Mouse (Mus musculus) liver, embryonic 16.5 days (tissue): ENCODE data around the gene Lamtor1. TPM values are rescaled to one million over a fixed set of nuclear protein-coding genes. Genes with fewer than 3 reads are reported as not detected.
A peak's percentile ranks its signal among the peaks of the same experiment; 100 is the strongest.
"Not testable (repeated sequence)": the region's sequence is repeated elsewhere in the genome, so short reads cannot be mapped to it uniquely, and the experiment has no call there.

Experiments used
- ATAC-seq: fragments of 200-750 bp; cut with Nextera tagmentation; 2 replicates; pipeline ENCODE4 v1.8.0; 2017; ENCODE audit warnings: low read depth, mild to moderate bottlenecking, moderate number of reproducible peaks, moderate library complexity
- H3K27ac ChIP-seq: fragments of 300-500 bp; sonication (generic); 2 replicates; pipeline ENCODE4 v1.5.1; 2014; ENCODE audit warnings: mild to moderate bottlenecking, low read length
- H3K27me3 ChIP-seq: fragments of 300-500 bp; sonication (generic); 2 replicates; pipeline ENCODE4 v1.6.1; 2014; ENCODE audit warnings: low read depth, low read length, mixed read lengths; ENCODE audit not compliant: control insufficient read depth, insufficient read depth
- H3K36me3 ChIP-seq: fragments of 300-500 bp; sonication (generic); 2 replicates; pipeline ENCODE4 v1.6.1; 2014; ENCODE audit warnings: mild to moderate bottlenecking; ENCODE audit not compliant: control insufficient read depth, insufficient read depth
- H3K4me1 ChIP-seq: fragments of 300-500 bp; sonication (generic); 2 replicates; pipeline ENCODE4 v1.6.1; 2014; ENCODE audit warnings: low read depth, low read length, mixed read lengths; ENCODE audit not compliant: control insufficient read depth
- H3K4me2 ChIP-seq: fragments of 300-500 bp; sonication (generic); 2 replicates; pipeline ENCODE4 v1.6.1; 2014; ENCODE audit warnings: low read depth, low read length, mixed read lengths
- H3K4me3 ChIP-seq: fragments of 300-500 bp; sonication (generic); 2 replicates; pipeline ENCODE4 v1.5.1; 2014; ENCODE audit warnings: low read depth, mild to moderate bottlenecking, low read length
- H3K9ac ChIP-seq: fragments of 300-500 bp; sonication (generic); 2 replicates; pipeline ENCODE4 v1.6.1; 2014; ENCODE audit warnings: low read depth, low read length
- H3K9me3 ChIP-seq: fragments of 300-500 bp; sonication (generic); replicated peaks from 2 replicates; pipeline ENCODE4 v1.6.1; 2016; ENCODE audit warnings: low read length; ENCODE audit not compliant: control insufficient read depth
- WGBS: fragments of 180-500 bp; shearing (Covaris S2); extraction: QIAGEN DNeasy Blood & Tissue Kit; methylation state at CpG from one replicate; pipeline ENCODE4 v1.1.7; 2014; ENCODE audit not compliant: insufficient replicate concordance; 5-methylcytosine and 5-hydroxymethylcytosine counted together
- polyA plus RNA-seq: library from polyadenylated mRNA; unstranded; fragments of >200 nt; fragmentation: Nextera tagmentation; extraction: Ambion mirVana; gene quantifications from 2 replicates; pipeline ENCODE4 v1.2.1, GENCODE M21; 2015

Lamtor1 gene
- polyA plus RNA-seq, 1 experiment from 2014 or later: 63.7 TPM

DNA sequence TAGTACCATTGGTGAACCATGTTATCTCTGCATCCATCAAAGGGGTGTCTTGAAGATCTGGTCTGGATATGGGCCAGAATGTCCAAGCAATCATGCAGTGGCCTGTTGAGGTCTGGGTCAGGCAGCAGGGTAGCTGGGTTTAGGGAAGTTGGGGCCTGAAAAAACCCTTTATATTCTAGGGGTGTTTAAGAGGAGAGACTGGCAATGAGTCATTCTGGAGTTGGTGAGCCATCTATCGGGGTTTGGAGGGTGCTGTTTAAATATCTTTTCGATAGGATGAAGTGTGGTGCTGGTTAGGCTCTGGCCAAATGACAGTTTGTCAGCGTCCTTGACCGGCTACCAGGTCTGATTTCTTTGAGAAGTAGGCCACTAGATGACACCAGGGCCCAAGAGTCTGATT lies 30.3 kb downstream of the Lamtor1 start:
- Histone ChIP-seq H3K36me3 (no peaks in the 10 kb centered on the region; the same call in 1 of the 2 replicates), H3K27me3 (no peaks in the 10 kb centered on the region), H3K9ac (peak overlapping the region; percentile 89), H3K4me2 (peak overlapping the region; percentile 68), H3K9me3 (no peaks in the 10 kb centered on the region), H3K4me1 (peaks cover 31% of the 10 kb centered on the region), H3K27ac (0 out of 2 replicates have a peak overlapping the region, but pooled peaks have one; percentile 26), H3K4me3 (peak overlapping the region; percentile 81)
- WGBS: 87% methylated on average over 4 of the region's 4 CpGs
- ATAC-seq: no peak

DNA sequence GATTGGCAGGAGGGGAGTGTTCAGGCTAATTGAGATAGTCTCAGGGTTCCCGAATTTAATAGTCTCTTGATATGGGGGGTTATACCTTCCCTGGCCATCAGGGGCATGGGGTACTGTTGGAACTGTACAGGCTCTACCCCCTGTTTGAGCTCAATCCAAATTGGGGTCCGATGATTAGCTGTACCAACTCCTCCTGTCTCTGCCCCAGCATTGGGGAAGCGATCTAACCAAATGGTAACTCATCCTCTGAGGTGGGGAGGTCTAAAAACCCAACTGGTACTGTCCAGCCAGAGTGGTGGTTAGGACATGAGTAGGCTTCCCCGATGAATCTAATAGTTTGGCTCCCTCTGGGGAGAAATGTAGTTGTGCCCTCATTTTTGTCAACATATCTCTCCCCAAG lies 31.3 kb downstream of the Lamtor1 start:
- WGBS: 84% methylated on average over 4 of the region's 4 CpGs
- ATAC-seq: no peak
- Histone ChIP-seq H3K9ac (no peak overlapping the region), H3K4me2 (no peak overlapping the region), H3K9me3 (no peaks in the 10 kb centered on the region), H3K4me3 (no peak overlapping the region), H3K4me1 (peaks cover 36% of the 10 kb centered on the region), H3K27me3 (no peaks in the 10 kb centered on the region), H3K36me3 (no peaks in the 10 kb centered on the region; the same call in 1 of the 2 replicates), H3K27ac (no peak overlapping the region)

DNA sequence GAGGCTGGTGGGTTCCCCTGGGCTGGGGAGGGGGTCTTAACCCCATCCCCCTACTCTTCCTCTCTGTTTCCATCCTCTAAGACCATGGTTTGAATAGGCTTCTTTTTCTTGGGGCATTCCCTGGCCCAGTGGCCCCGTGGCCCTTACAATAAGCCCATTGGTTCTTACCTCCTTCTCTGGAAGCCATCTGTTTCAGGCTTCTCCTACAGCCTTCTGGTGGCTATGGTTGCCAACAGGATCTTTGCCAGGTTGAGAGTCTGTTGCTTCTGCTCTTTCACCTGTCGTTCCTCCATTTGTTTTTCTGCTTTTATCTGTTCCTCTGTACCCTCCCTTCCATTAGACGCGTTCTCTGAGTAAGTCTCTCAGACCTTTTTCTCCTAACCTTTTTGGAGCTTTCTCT lies 31.9 kb downstream of the Lamtor1 start:
- Histone ChIP-seq H3K36me3 (no peaks in the 10 kb centered on the region; the same call in 1 of the 2 replicates), H3K4me3 (no peak overlapping the region), H3K9ac (no peak overlapping the region), H3K9me3 (no peaks in the 10 kb centered on the region), H3K27ac (no peak overlapping the region), H3K27me3 (no peaks in the 10 kb centered on the region), H3K4me1 (peaks cover 33% of the 10 kb centered on the region), H3K4me2 (no peak overlapping the region)
- 90% methylated on average over 4 of the region's 4 CpGs for WGBS
- ATAC-seq: no peak

DNA sequence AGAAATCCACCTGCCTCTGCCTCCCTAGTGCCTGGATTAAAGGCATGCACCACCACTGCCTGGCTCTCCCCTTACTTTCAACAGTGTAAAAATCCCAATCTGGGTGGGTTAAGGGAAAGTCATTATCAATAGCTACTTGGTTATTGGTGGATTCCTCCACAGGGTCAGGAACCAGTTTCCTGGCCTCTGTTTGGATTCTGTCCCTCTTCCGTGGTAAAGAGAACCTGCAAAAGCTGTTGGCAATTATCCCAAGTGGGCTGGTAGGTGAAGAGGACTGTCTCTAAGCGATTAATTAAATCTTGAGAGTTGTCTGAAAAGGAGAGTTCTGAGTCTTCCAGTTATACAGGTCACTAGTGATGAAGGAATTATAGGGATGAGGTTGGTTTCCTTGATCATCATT lies 32.6 kb downstream of the Lamtor1 start:
- no peaks in the 10 kb centered on the region; the same call in 1 of the 2 replicates for H3K36me3 ChIP-seq
- WGBS: 90% methylated on average over 2 of the region's 2 CpGs
- ATAC-seq: no peak
- H3K27me3 ChIP-seq: no peaks in the 10 kb centered on the region
- H3K4me1 ChIP-seq: peaks cover 30% of the 10 kb centered on the region
- H3K4me3 ChIP-seq: no peak overlapping the region
- H3K9ac ChIP-seq: no peak overlapping the region
- no peaks in the 10 kb centered on the region for H3K9me3 ChIP-seq
- H3K4me2 ChIP-seq: no peak overlapping the region
- H3K27ac ChIP-seq: no peak overlapping the region

DNA sequence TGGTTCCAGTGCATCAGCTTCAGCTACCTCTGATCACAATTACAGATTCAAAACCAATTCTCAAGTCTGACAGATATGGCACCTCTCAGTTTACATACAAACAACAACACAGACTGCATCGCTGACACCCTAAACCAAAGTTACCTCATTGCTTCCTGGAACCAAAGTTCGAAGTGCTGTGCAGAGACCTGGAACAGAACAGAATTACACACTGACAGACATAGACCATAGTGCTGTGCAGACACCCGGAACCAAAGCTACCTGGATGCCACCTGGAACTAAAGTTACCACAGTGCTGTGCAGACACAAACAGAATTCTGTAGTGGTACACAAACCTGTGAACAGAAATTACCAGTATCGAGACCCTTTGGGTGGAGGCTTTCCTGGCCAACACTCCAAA lies 34.1 kb downstream of the Lamtor1 start:
- H3K27me3 ChIP-seq: no peaks in the 10 kb centered on the region
- no peak overlapping the region for H3K9ac ChIP-seq
- no peak overlapping the region for H3K27ac ChIP-seq
- no peak overlapping the region for H3K4me3 ChIP-seq
- no peaks in the 10 kb centered on the region for H3K9me3 ChIP-seq
- ATAC-seq: no peak
- no peak overlapping the region for H3K4me2 ChIP-seq
- no peaks in the 10 kb centered on the region; the same call in 1 of the 2 replicates for H3K36me3 ChIP-seq
- 83% methylated on average over 4 of the region's 4 CpGs for WGBS
- H3K4me1 ChIP-seq: peaks cover 30% of the 10 kb centered on the region

DNA sequence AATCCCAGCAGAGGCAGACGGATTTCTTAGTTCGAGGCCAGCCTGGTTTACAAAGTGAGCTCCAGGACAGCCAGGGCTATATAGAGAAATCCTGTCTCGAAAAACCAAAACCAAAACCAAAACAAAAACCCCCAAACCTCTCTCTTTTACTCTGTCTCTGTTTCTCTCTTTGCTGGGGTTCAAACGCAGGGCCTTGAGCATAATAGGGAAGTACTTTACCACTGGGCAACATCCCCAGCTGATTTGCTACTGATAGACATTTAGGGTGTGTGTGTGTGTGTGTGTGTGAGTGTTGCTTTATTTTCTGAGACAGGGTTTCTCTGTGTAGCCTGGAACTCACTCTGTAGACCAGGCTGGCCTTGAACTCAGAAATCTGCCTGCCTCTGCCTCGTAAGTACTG lies 43.3 kb downstream of the Lamtor1 start:
- 56% methylated on average over 5 of the region's 5 CpGs for WGBS
- not testable (repeated sequence) for H3K4me2 ChIP-seq, H3K4me3 ChIP-seq, H3K4me1 ChIP-seq, ATAC-seq, H3K27me3 ChIP-seq, H3K27ac ChIP-seq, H3K9me3 ChIP-seq, H3K9ac ChIP-seq, H3K36me3 ChIP-seq

DNA sequence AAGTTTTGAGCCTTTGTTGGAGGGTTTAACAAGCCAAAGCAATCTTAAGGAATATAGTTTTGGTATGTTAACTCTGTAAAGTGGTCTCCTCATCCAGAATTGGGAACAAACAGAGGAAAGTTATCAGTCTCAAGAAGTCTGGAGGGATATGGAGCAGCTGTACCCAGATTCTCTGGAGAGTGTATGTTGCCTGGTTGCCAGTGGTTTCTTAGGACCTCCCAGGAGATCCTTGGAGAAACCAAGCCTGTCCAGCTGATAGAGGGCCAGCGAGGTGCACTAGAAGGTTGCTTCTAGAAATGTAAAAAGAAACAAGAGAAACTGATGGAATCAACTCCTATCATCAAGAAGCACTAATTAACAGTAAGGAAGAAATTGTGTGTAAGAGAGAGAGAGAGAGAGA lies 45.9 kb downstream of the Lamtor1 start:
- H3K9ac ChIP-seq: no peak overlapping the region
- H3K4me1 ChIP-seq: peaks cover 6% of the 10 kb centered on the region
- no peaks in the 10 kb centered on the region for H3K27me3 ChIP-seq
- H3K9me3 ChIP-seq: no peaks in the 10 kb centered on the region
- H3K4me2 ChIP-seq: no peak overlapping the region
- no peak for ATAC-seq
- H3K27ac ChIP-seq: no peak overlapping the region
- no peak overlapping the region for H3K4me3 ChIP-seq
- no peaks in the 10 kb centered on the region for H3K36me3 ChIP-seq
- WGBS: 80% methylated on average over 1 of the region's 1 CpGs

DNA sequence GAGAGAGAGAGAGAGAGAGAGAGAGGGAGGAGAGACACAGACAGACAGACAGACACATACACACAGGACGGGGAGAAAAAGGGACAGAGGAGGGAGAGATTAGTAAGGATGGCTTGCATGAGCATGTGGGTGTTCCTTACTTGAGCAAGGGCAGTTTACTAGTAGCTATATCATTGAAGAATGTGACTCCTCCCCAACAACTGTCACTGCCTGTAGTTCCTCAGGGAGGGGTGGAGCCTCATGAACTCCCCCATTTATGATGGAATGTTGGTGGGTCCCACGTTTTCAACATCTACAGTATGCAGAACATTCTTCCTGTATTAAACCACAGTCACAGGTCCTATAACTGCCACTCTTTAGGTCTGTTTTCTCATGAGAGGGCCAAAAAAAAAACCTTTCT lies 46.4 kb downstream of the Lamtor1 start:
- 3% methylated on average over 2 of the region's 2 CpGs for WGBS
- Histone ChIP-seq H3K9ac (no peak overlapping the region), H3K4me2 (no peak overlapping the region), H3K36me3 (no peaks in the 10 kb centered on the region), H3K27ac (no peak overlapping the region), H3K27me3 (no peaks in the 10 kb centered on the region), H3K4me1 (peaks cover 6% of the 10 kb centered on the region), H3K9me3 (no peaks in the 10 kb centered on the region), H3K4me3 (no peak overlapping the region)
- ATAC-seq: no peak

DNA sequence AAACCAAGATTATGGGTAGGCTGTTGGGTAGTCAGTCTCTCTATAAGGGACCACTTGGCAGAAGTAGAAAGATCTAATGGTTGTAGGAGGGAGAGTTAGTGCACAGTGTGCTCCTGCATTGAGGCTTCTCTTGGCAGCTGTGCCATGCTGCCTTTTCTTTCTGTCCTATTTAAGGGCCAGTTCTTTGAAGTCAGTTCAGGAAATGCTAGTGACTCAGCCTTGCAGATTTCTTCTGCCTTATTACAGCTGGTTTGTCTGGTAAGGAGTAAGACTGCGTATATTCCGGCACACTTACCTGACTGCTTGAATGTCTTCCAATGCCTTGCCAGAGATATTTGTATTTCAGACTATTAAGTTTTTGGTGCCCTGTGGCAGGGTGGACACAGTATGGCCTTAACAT lies 48.5 kb downstream of the Lamtor1 start:
- H3K36me3 ChIP-seq: no peaks in the 10 kb centered on the region
- no peak overlapping the region for H3K27ac ChIP-seq
- no peak overlapping the region for H3K4me2 ChIP-seq
- WGBS: 84% methylated on average over 2 of the region's 2 CpGs
- no peak overlapping the region for H3K4me3 ChIP-seq
- no peak for ATAC-seq
- H3K9me3 ChIP-seq: no peaks in the 10 kb centered on the region
- no peaks in the 10 kb centered on the region for H3K27me3 ChIP-seq
- H3K9ac ChIP-seq: no peak overlapping the region
- peaks cover 6% of the 10 kb centered on the region for H3K4me1 ChIP-seq
